Mouse (Mus musculus): Measurements from ENCODE around the gene Tpi1. TPM values are rescaled to one million over a fixed set of nuclear protein-coding genes. Genes with fewer than 3 reads are reported as not detected.

The Tpi1 gene
- total RNA-seq, 2 experiments from 2014 or later: 830 to 887 TPM

DNA sequence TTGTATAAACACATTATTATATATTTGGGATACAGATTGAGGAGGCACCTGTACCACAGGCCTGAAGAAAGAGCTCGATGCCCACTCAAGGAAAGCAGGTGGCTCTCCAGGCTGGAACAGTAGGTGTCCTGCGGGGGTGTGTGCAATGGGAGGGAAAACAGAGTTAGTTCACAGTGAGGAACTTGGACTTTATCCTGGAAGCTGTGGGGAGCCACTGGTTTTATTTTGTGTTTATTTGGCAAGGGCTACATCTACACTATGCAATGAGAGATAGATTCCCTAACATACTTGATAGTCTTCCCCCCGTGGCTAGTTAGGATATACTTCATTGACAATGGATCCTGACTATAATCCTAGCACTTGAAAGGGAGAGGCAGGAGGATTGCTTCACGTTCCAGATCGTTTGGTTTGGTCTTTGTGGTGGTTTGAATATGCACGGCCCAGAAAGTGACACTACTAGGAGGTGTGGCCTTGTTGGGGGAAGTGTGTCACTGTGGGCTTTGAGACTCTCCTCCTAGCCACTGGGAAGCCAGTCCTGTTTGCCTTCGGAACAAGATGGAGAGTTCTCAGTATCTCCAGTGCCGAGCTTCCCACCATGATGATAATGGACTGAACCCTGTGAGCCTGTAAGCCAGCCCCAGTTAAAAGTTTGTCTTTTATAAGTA is 27.2 kb downstream of the Tpi1 start:
- DNase-seq: no peak
- intact Hi-C loops (cut with DNase I): no loop called here

GRCm38 (mm10) chr6:124782436-124782835 is 31.7 kb downstream of the Tpi1 start:
- intact Hi-C loops (cut with DNase I): no loop called here

DNA sequence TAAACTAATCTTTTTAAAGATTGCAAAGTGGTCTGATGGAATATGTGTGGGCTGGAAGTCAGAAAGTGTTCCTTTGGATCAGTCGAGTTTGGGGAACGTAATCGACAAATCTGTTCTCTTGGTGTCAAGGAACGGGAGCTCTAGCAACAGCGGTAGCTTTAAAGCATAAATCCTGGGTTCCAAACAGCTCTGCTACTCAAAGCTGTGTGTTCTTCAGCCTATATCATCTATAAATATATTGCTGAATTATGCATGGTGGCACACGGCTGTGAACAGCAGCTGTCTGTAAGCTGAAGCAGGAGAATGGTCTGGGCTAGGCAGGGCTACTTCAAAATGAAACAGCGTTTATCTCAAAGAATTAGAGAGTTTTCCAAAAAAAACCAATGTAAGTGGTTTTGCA is 33.2 kb downstream of the Tpi1 start:
- intact Hi-C loops (cut with DNase I): no loop called here
- DNase-seq: no peak

More at GRCm38 (mm10) chr6:124782436-124782835, 31.7 kb downstream of the Tpi1 start:
- peak in 1 of 2 experiments; percentile 32 for DNase-seq

- intact Hi-C loops (cut with DNase I): no loop called here
These were observed 34.1 kb downstream of the Tpi1 start for GRCm38 (mm10) chr6:124779984-124780416.

DNA sequence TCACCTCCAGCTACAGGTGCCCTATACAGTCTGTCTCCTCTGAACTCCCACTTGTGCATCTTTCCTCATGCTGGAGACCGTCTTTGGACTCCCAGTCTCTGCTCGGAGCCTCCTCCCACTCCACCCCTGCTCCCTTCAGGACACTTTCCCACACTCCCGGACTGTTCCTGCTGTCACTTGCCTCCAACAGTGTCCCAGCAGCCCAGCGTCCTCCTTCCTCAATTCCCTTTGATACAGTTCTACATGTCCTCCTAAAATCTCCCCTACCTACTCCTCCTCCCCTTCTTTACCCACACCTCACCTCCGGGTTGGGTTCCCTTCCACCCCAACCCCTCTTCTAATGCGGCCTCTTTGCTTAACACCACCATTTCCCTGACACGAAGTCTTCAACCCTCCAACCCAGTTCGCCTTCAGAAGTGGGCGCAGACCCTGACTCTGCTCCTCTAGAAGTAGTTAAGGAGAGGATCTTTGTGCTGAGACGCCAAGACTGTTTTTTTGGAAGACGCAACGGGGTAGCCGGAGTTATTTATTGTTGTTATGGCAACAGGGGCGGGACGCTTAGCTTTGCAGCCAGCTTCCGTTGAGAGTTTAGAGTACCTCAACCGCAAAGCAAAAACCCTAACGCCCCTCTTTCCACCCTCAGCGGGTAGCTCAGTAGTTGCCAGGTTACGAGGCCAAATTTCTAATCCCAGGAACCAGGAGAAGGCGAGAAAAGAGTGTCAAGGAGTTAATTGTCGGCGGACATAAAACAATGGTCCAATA is 34.7 kb downstream of the Tpi1 start, which contains the start of gene Lrrc23:
Gene Lrrc23, minus strand, starts transcription at position 506 of the 762 bp plus-strand sequence.
- intact Hi-C loops (cut with DNase I): no loop called here
- DNase-seq: peak; percentile 41 to 65

More at GRCm38 (mm10) chr6:124779984-124780416, 34.1 kb downstream of the Tpi1 start:
- DNase-seq: no peak

DNA sequence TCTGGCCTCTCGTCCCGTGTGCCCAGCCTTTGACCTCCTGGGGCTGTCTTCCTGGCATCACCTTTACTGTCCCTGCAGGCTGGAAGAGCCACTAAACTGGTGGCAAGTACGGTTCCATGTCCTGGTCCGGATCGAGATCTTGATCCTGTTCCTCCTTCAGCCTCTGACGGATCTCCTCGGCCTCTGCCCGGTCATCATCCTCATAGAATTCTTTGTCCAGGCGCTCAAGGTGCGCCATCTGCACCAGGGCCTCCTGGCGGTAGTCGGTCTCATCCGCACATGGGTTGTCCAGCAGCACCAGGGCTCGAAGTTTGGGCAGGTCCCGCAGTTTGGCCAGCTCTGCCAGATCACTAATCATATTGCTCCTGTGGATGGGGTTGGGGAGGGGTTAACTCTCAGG is 43.6 kb downstream of the Tpi1 start:
- intact Hi-C loops (cut with DNase I): no loop called here
- no peak for DNase-seq

- intact Hi-C loops (cut with DNase I): no loop called here
These were observed 44.1 kb downstream of the Tpi1 start for GRCm38 (mm10) chr6:124770013-124770412.

DNA sequence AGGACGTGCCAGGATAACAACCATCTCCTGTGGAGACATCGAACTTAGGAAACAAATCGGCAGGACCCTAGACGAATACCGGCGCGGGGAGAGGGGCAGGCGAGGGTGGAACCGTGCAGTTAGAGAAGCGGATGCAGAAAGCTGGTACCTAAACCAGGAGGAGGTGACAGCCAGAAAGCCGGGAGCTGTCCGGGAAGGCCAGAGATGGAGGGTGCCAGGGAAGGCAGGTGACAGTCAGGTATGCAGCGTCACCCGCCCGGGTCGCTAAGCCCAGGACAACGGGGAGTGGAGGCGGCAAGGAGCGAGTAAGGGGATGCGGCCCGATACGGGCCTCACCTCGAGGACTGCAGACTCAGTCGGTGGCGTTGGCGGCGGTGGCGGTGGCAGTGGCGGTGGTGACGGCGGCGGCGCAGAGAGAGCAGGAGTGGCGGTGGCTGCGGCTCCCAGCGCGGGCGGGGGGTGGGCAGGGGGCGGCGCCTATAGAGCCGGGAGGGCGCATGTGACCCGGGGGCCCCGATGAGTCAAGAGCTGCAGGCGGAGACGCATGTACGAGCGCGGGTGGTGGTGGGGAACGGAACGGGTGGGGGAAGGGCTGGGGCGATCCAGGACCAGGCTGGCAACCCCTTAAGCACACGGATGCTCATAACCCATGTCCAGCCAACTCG is 44.9 kb downstream of the Tpi1 start, which contains the start of gene Eno2:
Gene Eno2, minus strand, starts transcription at position 573 of the 665 bp plus-strand sequence.
- DNase-seq: peak; percentile 27 to 39
- intact Hi-C loops (cut with DNase I): no loop called here

More at GRCm38 (mm10) chr6:124770013-124770412, 44.1 kb downstream of the Tpi1 start:
- DNase-seq: no peak

DNA sequence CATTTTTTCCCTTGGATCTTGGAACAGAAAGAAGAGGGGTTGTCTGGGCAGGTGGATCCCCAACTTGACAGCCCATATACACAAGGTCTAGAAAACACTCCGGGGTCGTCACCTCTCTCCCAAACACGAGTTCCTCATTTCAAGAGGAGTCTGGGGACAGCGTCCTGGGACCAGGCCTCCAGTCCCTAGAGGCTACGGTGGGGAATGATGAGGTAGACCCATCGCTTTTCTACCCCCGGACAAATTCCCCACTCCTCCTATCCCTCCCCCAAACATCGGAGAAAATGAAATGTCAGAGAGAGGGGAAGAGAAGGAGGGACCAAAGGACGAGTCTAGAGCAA is 45.4 kb downstream of the Tpi1 start:
- peak in 1 of 2 experiments; percentile 11 for DNase-seq
- intact Hi-C loops (cut with DNase I): no loop called here

- no peak for DNase-seq
- intact Hi-C loops (cut with DNase I): no loop called here
These were observed 46.0 kb downstream of the Tpi1 start for GRCm38 (mm10) chr6:124767920-124768703.

DNA sequence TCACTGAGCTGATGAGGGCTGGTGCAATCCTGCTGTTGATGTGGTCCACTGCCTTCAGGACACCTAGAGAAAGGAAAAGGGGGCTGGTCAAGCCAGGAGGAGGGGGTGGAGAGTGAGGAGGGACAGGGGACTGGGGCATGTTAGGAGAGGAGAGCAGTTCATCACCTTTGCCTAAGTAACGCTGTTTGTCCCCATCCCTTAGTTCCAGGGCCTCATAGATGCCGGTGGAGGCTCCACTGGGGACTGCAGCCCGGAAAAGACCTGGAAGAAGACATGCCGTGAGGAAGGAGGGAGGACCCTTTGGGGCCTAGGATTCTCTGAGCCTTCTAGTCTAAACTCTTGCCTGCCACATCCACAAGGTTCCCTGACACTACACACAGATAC is 46.6 kb downstream of the Tpi1 start:
- DNase-seq: no peak
- intact Hi-C loops (cut with DNase I): no loop called here

DNA sequence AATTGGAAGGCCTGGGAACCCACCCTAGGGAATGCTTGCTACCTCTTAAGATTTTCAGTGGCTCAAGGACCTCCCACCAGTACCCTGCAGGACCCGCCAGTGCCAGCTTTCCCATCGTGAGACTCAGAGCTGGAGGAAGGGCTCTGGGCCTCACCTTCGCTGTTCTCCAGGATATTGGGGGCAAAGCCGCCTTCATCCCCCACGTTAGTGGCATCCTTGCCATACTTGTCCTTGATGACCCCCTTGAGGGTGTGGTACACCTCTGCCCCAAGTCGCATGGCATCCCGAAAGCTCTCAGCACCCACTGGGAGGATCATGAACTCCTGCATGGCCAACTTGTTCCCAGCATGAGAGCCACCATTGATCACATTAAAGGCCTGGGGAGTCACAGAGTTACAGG is 48.1 kb downstream of the Tpi1 start:
- DNase-seq: no peak
- intact Hi-C loops (cut with DNase I): no loop called here

Other genes starting within 250 kb of the Tpi1 start
- 1 to 10 TPM; 1.4 TPM for gene C1rb, start 244.0 kb downstream of the Tpi1 start, total RNA-seq (2021)
- under 1 TPM; 0.53 to 0.57 TPM for gene C1s2, start 178.2 kb downstream of the Tpi1 start, total RNA-seq (2021)
- gene Lpcat3, start 151.3 kb downstream of the Tpi1 start, total RNA-seq (2021): 10 to 100 TPM; 51.6 TPM
- 10 to 100 TPM; 64.4 to 73.8 TPM for gene Emg1, start 102.1 kb downstream of the Tpi1 start, total RNA-seq (2021)
- gene Phb2, start 102.0 kb downstream of the Tpi1 start, total RNA-seq (2021): 100 to 1,000 TPM; 311 to 336 TPM
- gene Ptpn6, start 75.6 kb downstream of the Tpi1 start, total RNA-seq (2021): 1 to 10 TPM; 2.9 to 4.2 TPM
- 100 to 1,000 TPM; 285 to 321 TPM for gene Grcc10, start 72.9 kb downstream of the Tpi1 start, total RNA-seq (2021)
- gene Gm45234, start 58.3 kb downstream of the Tpi1 start, total RNA-seq (2021): under 1 TPM in 1 of 2 experiments, not detected in 1; 0.41 TPM
- 10 to 100 TPM; 41.0 to 46.4 TPM for gene Atn1, start 57.8 kb downstream of the Tpi1 start, total RNA-seq (2021)
- 1 to 10 TPM; 2.2 to 2.9 TPM for gene Eno2, start 44.6 kb downstream of the Tpi1 start, total RNA-seq (2021)
- not detected for gene Lrrc23, start 34.6 kb downstream of the Tpi1 start, total RNA-seq (2021)
- gene Spsb2, start 5.6 kb downstream of the Tpi1 start, total RNA-seq (2021): 1 to 10 TPM; 3.6 to 4.9 TPM
- 10 to 100 TPM; 74.0 to 85.5 TPM for gene Usp5, start 15.2 kb upstream of the Tpi1 start, total RNA-seq (2021)
- under 1 TPM; 0.49 to 0.83 TPM for gene Cdca3, start 15.3 kb upstream of the Tpi1 start, total RNA-seq (2021)
- 1 to 10 TPM; 5.1 to 5.9 TPM for gene Gnb3, start 26.0 kb upstream of the Tpi1 start, total RNA-seq (2021)
- gene P3h3, start 43.5 kb upstream of the Tpi1 start, total RNA-seq (2021): 10 to 100 TPM; 10.7 to 11.6 TPM
- under 1 TPM; 0.72 to 0.98 TPM for gene Gpr162, start 49.7 kb upstream of the Tpi1 start, total RNA-seq (2021)
- gene Cd4, start 73.9 kb upstream of the Tpi1 start, total RNA-seq (2021): under 1 TPM; 0.72 to 0.76 TPM
- gene Lag3, start 97.4 kb upstream of the Tpi1 start, total RNA-seq (2021): under 1 TPM; 0.19 to 0.43 TPM
- 100 to 1,000 TPM; 192 to 194 TPM for gene Ptms, start 105.8 kb upstream of the Tpi1 start, total RNA-seq (2021)
- gene Mlf2, start 117.1 kb upstream of the Tpi1 start, total RNA-seq (2021): 100 to 1,000 TPM; 195 to 197 TPM
- 10 to 100 TPM; 93.6 to 98.8 TPM for gene Cops7a, start 151.2 kb upstream of the Tpi1 start, total RNA-seq (2021)
- gene Pianp, start 182.4 kb upstream of the Tpi1 start, total RNA-seq (2021): 1 to 10 TPM in 1 of 2 experiments, under 1 TPM in 1; 0.81 to 1.0 TPM
- gene Zfp384, start 194.8 kb upstream of the Tpi1 start, total RNA-seq (2021): 10 to 100 TPM; 19.6 to 21.6 TPM
- 10 to 100 TPM; 30.5 to 34.4 TPM for gene Ing4, start 225.5 kb upstream of the Tpi1 start, total RNA-seq (2021)
- gene Acrbp, start 235.4 kb upstream of the Tpi1 start, total RNA-seq (2021): 1 to 10 TPM; 1.7 to 2.1 TPM